ENCODE assay signal across 30 mouse cellular contexts in genomic region chr8:74831322-74831721, GRCm38 (mm10). TPM values are rescaled to one million over a fixed set of nuclear protein-coding genes. Genes with fewer than 3 reads are reported as not detected.
DNase-seq lines count a peak whose midpoint lies in the region; ATAC-seq lines count a peak whose summit lies in the region.
"Had no signal": no experiment of that assay in that cellular context is flagged by ENCODE, and none has a peak within 500 bp of the region (broad histone marks: within the 10 kb centered on the region; RNA-seq: fewer than 3 reads in every experiment).

No protein-coding gene starts in this region.

- ATAC-seq in hindbrain, embryonic 11.5 days (ENCODE audit: low FRiP score) = peak; percentile 26; the same call in 1 of the 2 replicates
- ATAC-seq in hindbrain, embryonic 16.5 days = no peak
- ATAC-seq in kidney, embryonic 16.5 days (ENCODE audit: low FRiP score, low TSS enrichment) = peak; percentile 82; the same call in 1 of the 2 replicates
- ATAC-seq: activated CD4-positive, CD25-positive, alpha-beta regulatory T cell, adult 4 months; forebrain, embryonic 13.5 days; intestine, postnatal 0 days had no signal

- no peaks in the 10 kb centered on the region for H3K9me3 ChIP-seq in hindbrain, embryonic 11.5 days (ENCODE audit: control insufficient read depth, low read length)
- H3K9me3 ChIP-seq in hindbrain, embryonic 16.5 days (ENCODE audit: control insufficient read depth, low read length) = no peaks in the 10 kb centered on the region
- no peaks in the 10 kb centered on the region for H3K9me3 ChIP-seq in kidney, embryonic 16.5 days (ENCODE audit: low read length)
- H3K9me3 ChIP-seq: embryonic facial prominence, embryonic 13.5 days; forebrain, embryonic 10.5 days; forebrain, embryonic 13.5 days; heart, embryonic 12.5 days; heart, embryonic 15.5 days; hindbrain, embryonic 13.5 days had no signal

- no peak overlapping the region for H3K27ac ChIP-seq in hindbrain, embryonic 11.5 days (ENCODE audit: low read depth, low read length)
- H3K27ac ChIP-seq in hindbrain, embryonic 16.5 days (ENCODE audit: low read depth, low read length) = no peak overlapping the region
- no peak overlapping the region for H3K27ac ChIP-seq in kidney, embryonic 16.5 days (ENCODE audit: low read length)
- H3K27ac ChIP-seq: embryonic facial prominence, embryonic 13.5 days; forebrain, embryonic 10.5 days; forebrain, embryonic 13.5 days; heart, embryonic 15.5 days; hindbrain, embryonic 13.5 days had no signal

- no peak overlapping the region for H3K4me2 ChIP-seq in hindbrain, embryonic 11.5 days (replicated peaks; ENCODE audit: low read depth, low read length)
- no peak overlapping the region for H3K4me2 ChIP-seq in hindbrain, embryonic 16.5 days (ENCODE audit: low read length)
- no peak overlapping the region for H3K4me2 ChIP-seq in kidney, embryonic 16.5 days (replicated peaks; ENCODE audit: low read depth, low read length)
- H3K4me2 ChIP-seq: embryonic facial prominence, embryonic 13.5 days; forebrain, embryonic 13.5 days; heart, embryonic 12.5 days; heart, embryonic 15.5 days; hindbrain, embryonic 13.5 days had no signal

- intact Hi-C loops in heart, postnatal 25 days (cut with DNase I) = no loop called here

- WGBS in hindbrain, embryonic 11.5 days = 63% methylated on average over 5 of the region's 5 CpGs
- WGBS in hindbrain, embryonic 16.5 days = 67% methylated on average over 5 of the region's 5 CpGs
- 22% methylated on average over 5 of the region's 5 CpGs for WGBS in kidney, embryonic 16.5 days

- H3K36me3 ChIP-seq in hindbrain, embryonic 11.5 days (ENCODE audit: control insufficient read depth, insufficient read depth, low read length) = no peaks in the 10 kb centered on the region
- no peaks in the 10 kb centered on the region for H3K36me3 ChIP-seq in hindbrain, embryonic 16.5 days (ENCODE audit: control insufficient read depth, insufficient read depth, low read length)
- H3K36me3 ChIP-seq in kidney, embryonic 16.5 days (ENCODE audit: insufficient read depth, low read length) = no peaks in the 10 kb centered on the region
- H3K36me3 ChIP-seq: embryonic facial prominence, embryonic 13.5 days; forebrain, embryonic 10.5 days; heart, embryonic 12.5 days; heart, embryonic 15.5 days; hindbrain, embryonic 13.5 days had no signal

- H3K27me3 ChIP-seq in hindbrain, embryonic 11.5 days (ENCODE audit: control insufficient read depth, insufficient read depth, low read length) = no peaks in the 10 kb centered on the region
- H3K27me3 ChIP-seq in hindbrain, embryonic 16.5 days (replicated peaks; ENCODE audit: control insufficient read depth, insufficient read depth, low read length) = no peaks in the 10 kb centered on the region
- H3K27me3 ChIP-seq in kidney, embryonic 16.5 days (ENCODE audit: insufficient read depth, low read length) = no peaks in the 10 kb centered on the region
- H3K27me3 ChIP-seq: embryonic facial prominence, embryonic 13.5 days; forebrain, embryonic 13.5 days; heart, embryonic 12.5 days; heart, embryonic 15.5 days; hindbrain, embryonic 13.5 days had no signal

- DNase-seq in embryo, embryonic 10 days (ENCODE audit: low spot score) = peak; percentile 7
- DNase-seq in embryo, embryonic 11 days = no peak
- peak; percentile 51 for DNase-seq in heart, adult 11 months
- no peak for DNase-seq in heart, postnatal 25 days (ENCODE audit: low spot score)
- DNase-seq in hindbrain, embryonic 11.5 days (ENCODE audit: low spot score) = no peak
- no peak for DNase-seq in kidney, adult 11 months
- DNase-seq: adrenal gland, adult 8-10 months; adrenal gland, postnatal 25 days; cerebellum, adult 11-12 months; cerebellum, adult 8-10 months; cerebellum, postnatal 10 days; cerebellum, postnatal 36 days; gastrocnemius, postnatal 25 days; heart, postnatal 10 days; heart, postnatal 4 days had no signal

- no peak overlapping the region for H3K9ac ChIP-seq in hindbrain, embryonic 11.5 days (ENCODE audit: low read depth, low read length)
- no peak overlapping the region for H3K9ac ChIP-seq in hindbrain, embryonic 16.5 days (ENCODE audit: low read depth, low read length)
- no peak overlapping the region for H3K9ac ChIP-seq in kidney, embryonic 16.5 days (replicated peaks; ENCODE audit: low read length)
- H3K9ac ChIP-seq: embryonic facial prominence, embryonic 13.5 days; forebrain, embryonic 13.5 days; heart, embryonic 12.5 days; heart, embryonic 15.5 days; hindbrain, embryonic 13.5 days had no signal

- H3K4me3 ChIP-seq in hindbrain, embryonic 11.5 days (ENCODE audit: low read depth, low read length) = no peak overlapping the region
- no peak overlapping the region for H3K4me3 ChIP-seq in hindbrain, embryonic 16.5 days (ENCODE audit: low read length)
- H3K4me3 ChIP-seq in kidney, embryonic 16.5 days (ENCODE audit: low read length) = no peak overlapping the region
- H3K4me3 ChIP-seq: embryonic facial prominence, embryonic 13.5 days; forebrain, embryonic 10.5 days; forebrain, embryonic 13.5 days; heart, embryonic 12.5 days; heart, embryonic 15.5 days; hindbrain, embryonic 13.5 days had no signal

- H3K4me1 ChIP-seq in hindbrain, embryonic 11.5 days (replicated peaks; ENCODE audit: control insufficient read depth, insufficient read depth, low read length) = no peaks in the 10 kb centered on the region
- no peaks in the 10 kb centered on the region for H3K4me1 ChIP-seq in hindbrain, embryonic 16.5 days (ENCODE audit: control insufficient read depth, insufficient read depth, low read depth, low read length)
- H3K4me1 ChIP-seq in kidney, embryonic 16.5 days (ENCODE audit: insufficient read depth, low read length) = peaks cover 3% of the 10 kb centered on the region; the same call in 1 of the 2 replicates
- H3K4me1 ChIP-seq: embryonic facial prominence, embryonic 13.5 days; forebrain, embryonic 10.5 days; forebrain, embryonic 13.5 days; heart, embryonic 12.5 days; heart, embryonic 15.5 days; hindbrain, embryonic 13.5 days had no signal

RNA-seq across cellular contexts. Expression of gene Isx, which starts 41.7 kb away (rescaled TPM):
- under 1 TPM in 1 of 2 experiments, not detected in 1; 0.14 TPM for total RNA-seq in heart, postnatal 25 days (2021)
- polyA plus RNA-seq in hindbrain, embryonic 11.5 days (2014; fragmentation: Nextera tagmentation; extraction: Ambion mirVana) = not detected in 2 replicates
- polyA plus RNA-seq in hindbrain, embryonic 16.5 days (2015; fragmentation: Nextera tagmentation; extraction: Ambion mirVana) = not detected in 2 replicates
- polyA plus RNA-seq in kidney, embryonic 16.5 days (2015; fragmentation: Nextera tagmentation; extraction: Ambion mirVana) = not detected in 2 replicates
- total RNA-seq: adrenal gland, adult 8-10 months; adrenal gland, postnatal 25 days; gastrocnemius, adult 8-10 months; gastrocnemius, postnatal 25 days; heart, adult 8-10 months had no signal
- polyA plus RNA-seq: activated CD4-positive, CD25-positive, alpha-beta regulatory T cell, adult 4 months; brain, embryonic 14.5 days; cortical plate, adult 2 months; embryonic facial prominence, embryonic 13.5 days; forebrain, embryonic 10.5 days; forebrain, embryonic 13.5 days; gonadal fat pad, adult 2 months; heart, embryonic 12.5 days; hindbrain, embryonic 13.5 days had no signal

Comparison
In these comparisons a context has a peak if more than half of its experiments do, and no peak if none do; other contexts are left out.
1. DNase-seq: peak in embryo, embryonic 10 days (single experiment) and heart, adult 11 months (single experiment); none in embryo, embryonic 11 days (single experiment), heart, postnatal 25 days (single experiment), hindbrain, embryonic 11.5 days (single experiment) and kidney, adult 11 months (single experiment).